Mouse (Mus musculus): ENCODE results near the gene Ntn1.

DNA sequence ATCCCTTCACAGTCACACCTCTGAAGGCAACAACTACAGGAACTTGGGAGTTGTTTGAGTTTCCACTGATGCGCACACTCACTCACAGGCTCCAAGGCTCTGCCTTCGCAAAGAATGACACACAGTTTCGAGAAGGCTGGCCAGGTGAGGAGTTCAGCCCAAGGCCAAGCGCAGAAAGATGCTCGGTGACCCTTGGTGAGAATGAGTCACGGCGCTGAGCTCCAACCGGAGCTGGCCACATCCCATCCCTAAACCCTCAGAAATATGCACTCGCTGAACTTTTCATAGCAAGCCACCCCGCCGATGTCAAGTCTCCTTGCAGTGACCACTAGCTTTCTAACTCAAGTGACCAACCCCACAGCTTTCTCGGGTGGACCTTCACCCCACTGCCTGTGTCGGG lies 60.8 kb downstream of the Ntn1 start:
- TF ChIP-seq CTCF (IDR thresholded peaks at IDR 0.05; ENCODE audit: borderline replicate concordance, extremely low read depth, insufficient read depth, insufficient read length), result no peak
- TF ChIP-seq POLR2A (IDR thresholded peaks at IDR 0.05; ENCODE audit: borderline replicate concordance, extremely low read depth, insufficient read depth, insufficient read length, poor library complexity, severe bottlenecking), result no peak
